Mouse (Mus musculus) liver, embryonic 14.5 days (tissue): ENCODE measurements around the gene Gm49027.

Experiments used
- CTCF ChIP-seq: IDR thresholded peaks from 2 replicates; pipeline ENCODE4 v1.5.1; 2016; ENCODE audit warnings: antibody characterized with exemption, low read depth, control low read depth
- EP300 ChIP-seq: IDR thresholded peaks from 2 replicates; pipeline ENCODE4 v1.6.1; 2016; ENCODE audit warnings: antibody characterized with exemption, low read depth

- TF ChIP-seq CTCF, result peak; percentile 24; the same call in 1 of the 2 replicates
- TF ChIP-seq EP300, result no peak
These were observed 1.4 kb downstream of the Gm49027 start, which contains the start of gene Diablo for GRCm38 (mm10) chr5:123523692-123524392.
